Mouse (Mus musculus): ENCODE measurements around the gene Sdsl. TPM values are rescaled to one million over a fixed set of nuclear protein-coding genes. Genes with fewer than 3 reads are reported as not detected.

Gene Sdsl
- polyA plus RNA-seq (2015; fragmentation: Nextera tagmentation; extraction: Ambion mirVana), result 5.2 and 6.9 TPM in 2 replicates

DNA sequence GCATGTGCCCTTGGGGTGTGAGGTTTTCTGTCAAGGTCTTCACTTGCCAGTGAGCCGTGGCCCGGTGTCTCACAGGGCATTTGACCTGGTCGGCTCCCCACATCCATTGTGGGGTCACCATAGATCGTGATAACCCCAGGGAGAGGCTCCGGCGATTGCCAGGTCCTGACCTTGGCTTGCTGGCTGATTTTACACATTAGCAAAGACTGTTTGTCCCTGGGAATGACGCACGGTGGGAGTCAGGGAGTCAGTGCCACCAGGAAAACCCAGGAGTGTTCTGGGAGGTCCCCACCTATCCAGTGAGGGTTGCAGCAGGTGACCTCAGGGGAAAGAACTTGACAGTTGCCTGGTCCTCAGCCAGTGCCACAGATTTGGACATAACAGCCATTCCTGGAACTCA is at the start of gene Sdsl:
Sdsl (minus strand) TSS at position 41 of the 400 bp plus-strand sequence.
- no peak within 1 kb of the TSS for H3K27ac ChIP-seq (replicated peaks)
- H3K27me3 ChIP-seq, result peaks cover 4% of the 10 kb centered on the region
- no peaks in the 10 kb centered on the region for H3K9me3 ChIP-seq
- H3K4me3 ChIP-seq, result no peak within 1 kb of the TSS
- no peaks in the 10 kb centered on the region for H3K36me3 ChIP-seq
- H3K4me2 ChIP-seq, result no peak within 1 kb of the TSS
- no peak for ATAC-seq (ENCODE audit: low read depth)
- no peak within 1 kb of the TSS for H3K9ac ChIP-seq
- no peaks in the 10 kb centered on the region for H3K4me1 ChIP-seq (replicated peaks)
- WGBS, result 77% methylated on average over 8 of the region's 8 CpGs

- H3K9me3 ChIP-seq, result no peaks in the 10 kb centered on the region
- WGBS, result 48% methylated on average over 9 of the region's 9 CpGs
- ATAC-seq (ENCODE audit: low read depth), result no peak
Measured at GRCm38 (mm10) chr5:120517552-120517951, 44.9 kb upstream of the Sdsl start.

GRCm38 (mm10) chr5:120516221-120516984 is 43.8 kb upstream of the Sdsl start:
- Histone ChIP-seq H3K4me1 (replicated peaks) (peaks cover 47% of the 10 kb centered on the region), H3K9me3 (no peaks in the 10 kb centered on the region), H3K36me3 (no peaks in the 10 kb centered on the region), H3K9ac (no peak overlapping the region), H3K27ac (replicated peaks) (no peak overlapping the region), H3K27me3 (peaks cover 9% of the 10 kb centered on the region), H3K4me3 (no peak overlapping the region), H3K4me2 (no peak overlapping the region)
- no peak for ATAC-seq (ENCODE audit: low read depth)
- WGBS, result 61% methylated on average over 15 of the region's 15 CpGs

More at GRCm38 (mm10) chr5:120517552-120517951, 44.9 kb upstream of the Sdsl start:
- peaks cover 36% of the 10 kb centered on the region for H3K4me1 ChIP-seq (replicated peaks)
- no peak overlapping the region for H3K9ac ChIP-seq
- no peak overlapping the region for H3K4me2 ChIP-seq
- no peak overlapping the region for H3K27ac ChIP-seq (replicated peaks)
- no peaks in the 10 kb centered on the region for H3K27me3 ChIP-seq
- no peak overlapping the region for H3K4me3 ChIP-seq
- no peaks in the 10 kb centered on the region for H3K36me3 ChIP-seq

GRCm38 (mm10) chr5:120515451-120515850 is 42.8 kb upstream of the Sdsl start:
- Histone ChIP-seq H3K4me1 (replicated peaks) (peaks cover 56% of the 10 kb centered on the region), H3K4me3 (no peak overlapping the region), H3K27ac (replicated peaks) (peak overlapping the region; percentile 52), H3K4me2 (no peak overlapping the region), H3K27me3 (peaks cover 11% of the 10 kb centered on the region), H3K9ac (no peak overlapping the region), H3K9me3 (no peaks in the 10 kb centered on the region), H3K36me3 (no peaks in the 10 kb centered on the region)
- WGBS, result 78% methylated on average over 7 of the region's 7 CpGs
- no peak for ATAC-seq (ENCODE audit: low read depth)

- 8% methylated on average over 4 of the region's 4 CpGs for WGBS
- Histone ChIP-seq H3K4me3 (no peak overlapping the region), H3K36me3 (no peaks in the 10 kb centered on the region), H3K27me3 (peaks cover 11% of the 10 kb centered on the region), H3K27ac (replicated peaks) (peak overlapping the region; percentile 52), H3K4me2 (no peak overlapping the region), H3K9ac (no peak overlapping the region), H3K4me1 (replicated peaks) (peaks cover 63% of the 10 kb centered on the region), H3K9me3 (no peaks in the 10 kb centered on the region)
- ATAC-seq (ENCODE audit: low read depth), result no peak
Measured at GRCm38 (mm10) chr5:120514754-120515153, 42.1 kb upstream of the Sdsl start.

DNA sequence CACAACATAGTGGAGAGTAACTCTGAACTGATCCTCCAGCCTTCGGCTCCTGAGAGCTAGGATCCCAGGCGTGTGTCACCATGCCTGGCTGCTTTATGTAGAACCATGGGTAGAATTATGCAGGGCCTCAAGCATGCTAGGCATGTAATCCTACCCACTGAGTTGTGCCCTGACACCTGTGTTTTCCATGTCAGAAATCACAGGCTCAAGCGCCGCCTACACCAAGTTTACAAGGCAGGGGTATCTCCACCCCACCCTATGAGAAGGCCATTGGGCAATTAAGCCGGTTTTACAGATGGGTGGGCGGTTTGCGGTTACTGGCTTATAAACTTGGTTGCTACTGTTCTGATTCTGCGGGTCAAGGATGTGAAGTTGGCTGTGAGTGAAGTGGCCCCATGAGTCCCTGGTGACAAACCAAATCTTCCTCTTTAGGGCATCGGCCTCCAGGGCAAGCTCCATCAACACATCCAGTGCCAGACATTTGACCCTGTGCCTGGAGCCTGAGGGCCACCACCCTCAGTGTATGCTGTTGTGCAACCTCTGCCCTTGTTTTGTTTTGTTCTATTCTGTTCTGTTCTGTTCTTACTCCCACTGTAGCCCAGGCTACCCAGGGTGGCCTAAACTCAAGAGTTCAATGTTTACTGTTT is 41.5 kb upstream of the Sdsl start:
- no peak overlapping the region for H3K9ac ChIP-seq
- H3K36me3 ChIP-seq, result no peaks in the 10 kb centered on the region
- no peak overlapping the region for H3K27ac ChIP-seq (replicated peaks)
- no peak overlapping the region for H3K4me3 ChIP-seq
- whole genome bisulfite sequencing, result 84% methylated on average over 9 of the region's 9 CpGs
- peaks cover 63% of the 10 kb centered on the region for H3K4me1 ChIP-seq (replicated peaks)
- H3K27me3 ChIP-seq, result peaks cover 11% of the 10 kb centered on the region
- no peak overlapping the region for H3K4me2 ChIP-seq
- ATAC-seq (ENCODE audit: low read depth), result no peak
- H3K9me3 ChIP-seq, result no peaks in the 10 kb centered on the region

DNA sequence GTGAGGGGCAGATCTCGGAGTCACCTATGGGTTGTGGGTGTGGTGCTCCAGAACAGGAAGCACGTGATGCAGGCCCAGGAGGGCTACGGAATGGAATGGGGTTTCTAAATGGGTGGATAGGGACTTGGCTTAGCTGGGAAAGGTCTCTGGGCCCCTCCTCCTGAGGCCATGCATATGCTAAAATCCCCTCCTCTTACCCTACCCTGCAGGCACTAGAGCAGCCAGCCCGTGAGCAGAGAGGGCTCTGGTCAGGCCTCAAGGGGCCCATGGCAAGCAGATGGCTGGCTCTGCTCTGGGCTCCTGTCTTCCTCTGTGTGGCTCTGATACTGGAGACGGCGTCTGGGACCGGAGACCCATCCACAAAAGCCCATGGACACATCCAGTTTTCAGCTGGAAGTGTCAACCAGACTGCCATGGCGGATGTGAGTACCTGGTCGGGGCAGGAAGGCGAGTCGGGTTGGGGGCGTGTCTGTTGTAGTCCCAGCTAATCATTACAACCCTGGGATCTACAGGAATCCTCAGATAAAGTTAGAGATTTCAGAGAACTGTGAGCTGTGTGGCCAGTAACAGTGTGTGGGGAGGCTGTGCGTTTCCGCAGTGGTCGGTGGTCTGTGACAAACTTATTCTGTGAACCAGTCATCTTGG is 40.4 kb upstream of the Sdsl start:
- Histone ChIP-seq H3K36me3 (no peaks in the 10 kb centered on the region), H3K4me1 (replicated peaks) (peaks cover 63% of the 10 kb centered on the region), H3K9ac (no peak overlapping the region), H3K9me3 (no peaks in the 10 kb centered on the region), H3K4me3 (no peak overlapping the region), H3K27ac (replicated peaks) (no peak overlapping the region), H3K4me2 (no peak overlapping the region), H3K27me3 (peaks cover 11% of the 10 kb centered on the region)
- WGBS, result 33% methylated on average over 15 of the region's 15 CpGs
- ATAC-seq (ENCODE audit: low read depth), result no peak

DNA sequence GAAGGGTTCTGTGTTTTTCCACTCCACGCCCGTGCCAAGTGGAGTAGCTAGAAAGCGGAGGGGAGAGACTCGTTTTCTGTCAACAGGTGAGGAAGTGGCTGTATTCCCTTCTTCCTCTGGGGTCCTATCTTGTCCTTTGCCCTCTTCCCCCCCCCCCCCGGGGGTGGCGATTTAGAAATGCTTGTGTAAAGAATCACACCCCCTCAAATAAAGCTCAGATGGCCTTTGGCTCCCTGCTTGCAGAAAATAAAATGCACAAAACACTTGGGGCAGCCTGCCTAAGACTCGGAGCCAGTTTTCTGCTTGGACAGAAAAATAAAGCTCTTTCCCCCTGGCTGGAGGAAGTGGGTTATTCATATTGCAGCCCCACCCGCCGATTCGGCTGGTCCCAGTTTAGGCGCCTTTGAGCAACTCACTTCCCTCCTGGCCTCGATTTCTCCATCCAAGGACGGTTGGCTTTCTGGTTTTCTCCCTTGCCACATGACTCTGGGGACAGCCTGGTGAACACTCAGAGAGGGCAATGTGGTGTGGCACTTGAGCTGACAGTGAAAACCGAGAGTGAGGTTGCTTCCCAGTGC is 39.1 kb upstream of the Sdsl start:
- Histone ChIP-seq H3K9ac (peak overlapping the region; percentile 47; the same call in 1 of the 2 replicates), H3K4me2 (peak overlapping the region; percentile 54)
- no peak for ATAC-seq (ENCODE audit: low read depth)

DNA sequence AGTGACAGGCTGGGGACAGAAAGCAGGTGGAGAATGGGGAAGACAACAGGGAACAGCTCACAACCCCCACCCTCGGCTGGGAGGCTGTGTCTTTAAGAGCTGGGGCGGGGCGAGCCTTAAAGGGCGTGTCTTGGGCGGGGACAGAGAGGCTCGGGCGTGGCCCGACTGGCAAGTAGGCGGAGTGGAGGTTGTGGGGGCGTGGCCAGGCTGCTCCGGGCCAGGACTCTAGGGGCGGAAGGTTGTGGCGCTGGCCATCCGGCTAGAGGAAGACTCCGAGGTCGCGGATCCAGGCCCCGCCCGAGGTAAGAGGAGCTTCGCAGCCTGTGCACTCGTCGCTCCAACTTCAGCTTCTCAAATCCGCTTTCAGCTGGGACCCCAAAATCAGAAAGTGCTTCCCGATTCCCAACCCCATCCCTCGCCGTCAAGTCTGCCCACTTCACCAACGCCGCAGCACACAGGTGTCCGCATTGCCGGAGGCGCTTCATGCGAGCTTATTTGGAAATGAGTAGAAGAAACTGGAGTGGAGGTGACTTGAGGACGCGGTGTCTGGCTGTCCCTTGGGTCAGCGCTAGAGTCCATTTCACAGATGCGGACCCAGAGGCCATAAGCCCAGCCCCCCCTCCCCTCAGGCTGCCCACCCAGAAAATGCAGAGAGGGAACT is 38.5 kb upstream of the Sdsl start, which contains the start of gene Slc8b1:
Slc8b1 (plus strand) TSS at position 187 of the 661 bp plus-strand sequence.
- Histone ChIP-seq H3K27me3 (peaks cover 11% of the 10 kb centered on the region), H3K4me3 (peak within 1 kb of the TSS; percentile 38), H3K9me3 (no peaks in the 10 kb centered on the region), H3K4me1 (replicated peaks) (peaks cover 71% of the 10 kb centered on the region), H3K27ac (replicated peaks) (no peak within 1 kb of the TSS), H3K9ac (peak within 1 kb of the TSS; percentile 47), H3K4me2 (peak within 1 kb of the TSS; percentile 54), H3K36me3 (no peaks in the 10 kb centered on the region)
- ATAC-seq (ENCODE audit: low read depth), result peak; percentile 68
- WGBS, result under 1% methylated on average over 35 of the region's 36 CpGs

More for the DNA sequence above, 39.1 kb upstream of the Sdsl start:
- Histone ChIP-seq H3K27me3 (peaks cover 11% of the 10 kb centered on the region), H3K27ac (replicated peaks) (no peak overlapping the region), H3K4me3 (peak overlapping the region; percentile 38), H3K9me3 (no peaks in the 10 kb centered on the region), H3K4me1 (replicated peaks) (peaks cover 71% of the 10 kb centered on the region), H3K36me3 (no peaks in the 10 kb centered on the region)
- WGBS, result 34% methylated on average over 14 of the region's 14 CpGs

- H3K36me3 ChIP-seq, result no peaks in the 10 kb centered on the region
- WGBS, result 36% methylated on average over 4 of the region's 4 CpGs
- no peak overlapping the region for H3K9ac ChIP-seq
- peaks cover 10% of the 10 kb centered on the region for H3K27me3 ChIP-seq
- no peak overlapping the region for H3K27ac ChIP-seq (replicated peaks)
- ATAC-seq (ENCODE audit: low read depth), result no peak
- no peak overlapping the region for H3K4me2 ChIP-seq
- peaks cover 51% of the 10 kb centered on the region for H3K4me1 ChIP-seq (replicated peaks)
- H3K9me3 ChIP-seq, result no peaks in the 10 kb centered on the region
- H3K4me3 ChIP-seq, result no peak overlapping the region
Measured at GRCm38 (mm10) chr5:120507311-120507710, 34.7 kb upstream of the Sdsl start.

GRCm38 (mm10) chr5:120506490-120506889 is 33.9 kb upstream of the Sdsl start:
- Histone ChIP-seq H3K36me3 (no peaks in the 10 kb centered on the region), H3K9ac (no peak overlapping the region), H3K4me3 (no peak overlapping the region), H3K27ac (replicated peaks) (peak overlapping the region; percentile 23; the same call in 1 of the 2 replicates), H3K4me2 (no peak overlapping the region), H3K9me3 (no peaks in the 10 kb centered on the region), H3K27me3 (0 out of 2 replicates have a peak, but pooled peaks cover 3% of the 10 kb centered on the region), H3K4me1 (replicated peaks) (peaks cover 51% of the 10 kb centered on the region)
- ATAC-seq (ENCODE audit: low read depth), result no peak
- 38% methylated on average over 9 of the region's 9 CpGs for WGBS

Measured in neural tube, embryonic 13.5 days (tissue).